Mouse (Mus musculus) thymus, postnatal 25 days (tissue): ENCODE data around the gene Samd4.

Experiments used
- DNase-seq: peaks from one replicate; pipeline ENCODE4 v3.0.0; 2022

The Samd4 gene

DNA sequence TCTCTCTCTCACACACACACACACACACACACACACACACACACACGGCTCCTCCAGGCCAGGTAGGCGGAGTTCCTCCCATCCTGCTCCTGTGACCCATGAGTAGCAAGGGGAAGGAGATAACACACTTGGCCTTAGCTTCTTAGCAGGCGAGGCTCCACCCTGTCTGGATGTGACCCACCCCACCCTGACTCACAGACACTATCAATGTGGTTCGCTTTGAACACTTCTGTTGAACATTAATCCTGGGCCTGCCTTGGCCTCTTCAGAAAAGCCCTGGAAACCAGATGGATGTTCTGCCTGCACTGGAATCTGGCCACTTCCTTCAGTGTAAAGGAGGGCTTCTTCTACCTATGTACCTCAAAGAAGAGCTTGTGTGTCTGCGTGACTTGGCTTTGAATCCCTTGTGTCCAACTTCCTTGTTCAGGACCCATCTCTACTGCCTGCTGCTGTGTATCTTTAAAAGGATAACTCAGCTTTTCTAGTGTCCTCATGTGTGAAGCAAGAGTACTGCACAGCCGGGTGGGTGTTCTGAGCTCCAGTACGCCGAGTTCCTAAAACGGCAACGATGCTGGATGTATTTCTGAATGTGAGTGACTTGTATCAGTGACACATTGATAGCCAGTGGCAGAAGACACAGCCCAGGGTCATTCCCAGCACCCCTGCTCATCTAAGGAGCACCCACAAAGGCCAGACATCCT, 233.6 kb downstream of the Samd4 start:
- no peak for DNase-seq

DNA sequence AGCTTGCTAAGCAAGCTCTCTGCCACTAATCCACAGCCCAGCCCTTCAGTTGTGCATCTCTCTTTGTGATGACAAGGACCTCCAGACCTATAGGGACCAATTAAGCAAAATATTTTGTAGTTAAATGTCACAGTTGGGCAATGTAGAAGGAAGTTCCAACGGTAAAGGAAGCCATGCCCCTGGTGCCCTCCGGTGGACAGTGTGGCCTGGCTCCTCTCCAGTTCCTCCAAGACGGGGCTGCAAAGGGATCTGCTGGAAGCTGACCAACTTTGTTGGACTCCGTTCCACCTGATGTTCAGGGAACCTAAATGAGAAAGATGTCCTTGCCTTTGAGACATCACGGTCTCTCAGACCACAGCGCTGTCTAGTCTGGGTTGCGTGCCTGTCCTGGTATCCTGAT, 234.9 kb downstream of the Samd4 start:
- no peak for DNase-seq

- DNase-seq = no peak
Observed at GRCm38 (mm10) chr14:47127987-47128386, 245.3 kb downstream of the Samd4 start.

DNA sequence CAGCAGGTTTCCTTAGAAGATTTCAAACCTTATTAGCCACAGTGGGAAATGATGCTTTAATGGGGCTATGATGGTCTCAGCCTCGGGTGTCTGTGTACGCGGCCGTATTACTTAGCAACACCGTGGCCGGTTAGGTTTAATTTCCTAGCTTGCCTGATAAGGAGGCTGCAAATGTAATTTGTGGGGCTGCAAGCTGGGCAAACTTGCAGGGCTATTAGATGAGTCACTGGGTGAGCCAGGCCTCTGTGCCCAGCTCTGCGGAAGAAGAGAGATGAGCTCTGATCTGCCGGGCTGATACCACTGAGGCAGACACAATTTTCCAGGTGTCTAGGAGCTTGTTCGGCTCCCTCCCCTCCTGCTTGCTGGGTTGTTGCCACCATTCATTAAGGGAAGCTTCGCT, 251.3 kb downstream of the Samd4 start:
- no peak for DNase-seq

DNA sequence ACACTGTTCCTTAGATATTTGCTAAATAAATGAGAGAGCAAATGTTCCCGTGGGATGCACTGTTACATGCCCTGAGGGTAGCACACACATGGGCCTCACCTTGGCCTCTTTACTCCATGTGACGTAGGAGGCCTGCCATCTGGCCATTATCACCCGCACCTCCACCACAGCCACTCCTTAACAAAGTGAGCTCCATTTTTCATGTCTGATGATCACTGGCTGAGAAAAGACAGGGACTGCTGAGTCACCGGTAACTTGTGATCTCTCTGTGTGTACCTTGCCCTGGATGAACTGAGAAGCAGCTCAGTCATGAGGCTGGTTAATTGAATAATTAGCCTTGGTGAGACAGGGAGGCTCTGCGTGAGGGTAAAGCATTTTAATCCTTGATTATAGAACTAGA, 254.0 kb downstream of the Samd4 start:
- DNase-seq = no peak

DNA sequence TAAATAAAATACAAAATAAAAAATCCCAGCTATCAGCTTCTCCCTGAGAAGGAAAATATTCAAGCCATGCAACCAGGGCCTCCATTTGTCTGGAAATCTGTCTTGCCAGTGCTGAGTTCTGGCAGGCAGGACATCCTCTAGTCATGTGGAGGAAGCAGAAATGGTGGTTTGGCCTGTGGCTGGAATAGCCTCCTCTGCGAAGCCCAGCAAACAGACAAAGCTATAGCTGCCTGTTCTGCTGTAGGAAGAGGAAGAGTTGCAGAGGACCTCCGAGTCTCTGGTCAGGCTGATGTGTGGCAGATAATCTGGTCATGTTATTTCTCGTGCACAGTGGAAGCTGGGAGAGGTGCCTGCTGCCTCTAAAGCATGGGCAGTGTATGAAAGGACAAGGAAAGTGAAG, 256.2 kb downstream of the Samd4 start:
- DNase-seq = no peak

DNA sequence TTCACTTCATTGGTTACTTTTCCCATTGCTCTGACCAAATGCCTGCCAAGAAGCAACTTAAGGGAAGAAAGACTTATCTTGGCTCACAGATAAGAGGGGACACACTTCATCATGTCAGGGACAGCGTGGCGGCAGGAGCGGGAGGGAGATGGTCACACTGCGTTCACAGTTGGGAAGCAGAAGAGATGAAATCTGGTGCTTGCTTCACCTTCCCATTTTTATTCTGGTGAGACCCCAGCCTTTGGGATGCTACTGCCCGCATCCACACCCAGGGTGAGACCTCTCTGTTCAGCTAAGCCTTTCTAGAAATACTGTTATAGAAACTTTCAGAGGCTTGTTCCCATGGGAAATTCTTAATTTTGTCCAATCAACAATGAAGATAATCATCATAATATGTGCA, 261.7 kb downstream of the Samd4 start:
- no peak for DNase-seq

DNA sequence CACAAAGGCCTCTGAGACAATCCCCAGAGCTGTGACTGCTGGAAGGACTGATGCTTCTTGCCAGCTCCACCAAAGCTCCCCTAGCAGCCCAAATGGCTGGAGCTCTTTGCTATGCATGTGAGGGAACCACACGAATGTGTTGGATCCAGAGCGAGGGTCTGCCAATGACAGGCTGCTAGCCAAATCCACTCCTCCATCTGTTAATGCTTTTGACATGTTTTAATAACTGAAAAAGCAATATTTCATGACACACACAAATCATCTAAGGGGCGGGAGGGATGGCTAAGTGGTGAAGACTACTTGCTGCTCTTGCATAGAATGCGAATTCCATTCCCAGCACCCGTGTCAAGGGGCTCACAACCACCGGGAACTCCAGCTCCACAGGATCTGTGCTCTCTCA, 268.7 kb downstream of the Samd4 start:
- DNase-seq = no peak

- DNase-seq = no peak
Observed at GRCm38 (mm10) chr14:47154303-47154702, 271.6 kb downstream of the Samd4 start.
